ENCODE assay signal across 8 mouse cellular contexts in genomic region chr13:30085005-30085404, GRCm38 (mm10). TPM values are rescaled to one million over a fixed set of nuclear protein-coding genes. Genes with fewer than 3 reads are reported as not detected.
DNase-seq lines count a peak whose midpoint lies in the region; ATAC-seq and TF ChIP-seq lines count a peak whose summit lies in the region.

No protein-coding gene starts in this region.

- DNase-seq in G1E (ENCODE audit: low spot score): peak; percentile 62
- peak; percentile 83 to 89 for DNase-seq in cerebellum, adult 2 months
- peak; percentile 92 for DNase-seq in forebrain, postnatal 0 days
- peak; percentile 94 for DNase-seq in heart, postnatal 4 days
- peak; percentile 73 to 88 for DNase-seq in layer of hippocampus, adult 2 months (ENCODE audit: low spot score in 2 of 2)
- peak; percentile 73 for DNase-seq in lung, adult 2 months
- peak; percentile 59 for DNase-seq in testis, postnatal 14 days (ENCODE audit: low spot score)

- peaks cover 13% of the 10 kb centered on the region for H3K4me1 ChIP-seq in G1E (ENCODE audit: insufficient read depth, low read depth, low read length)
- no peaks in the 10 kb centered on the region; the same call in 1 of the 2 replicates for H3K4me1 ChIP-seq in cerebellum, adult 2 months (ENCODE audit: control insufficient read depth, insufficient read depth, low read length)
- H3K4me1 ChIP-seq in forebrain, postnatal 0 days (ENCODE audit: insufficient read depth): no peaks in the 10 kb centered on the region
- H3K4me1 ChIP-seq in lung, adult 2 months (ENCODE audit: control insufficient read depth, insufficient read depth, low read length): no peaks in the 10 kb centered on the region

- peak overlapping the region; percentile 15; the same call in 1 of the 2 replicates for H3K4me2 ChIP-seq in forebrain, postnatal 0 days (ENCODE audit: low read depth)

- peak; percentile 61 for TF ChIP-seq CTCF in G1E (IDR thresholded peaks at IDR 0.05; ENCODE audit: low read depth, low read length)
- TF ChIP-seq CTCF in cerebellum, adult 2 months (IDR thresholded peaks at IDR 0.05; ENCODE audit: borderline replicate concordance, insufficient read depth, low read depth, low read length): peak; percentile 92
- TF ChIP-seq CTCF in forebrain, postnatal 0 days (IDR thresholded peaks at IDR 0.05; ENCODE audit: low read depth): peak; percentile 89
- TF ChIP-seq CTCF in layer of hippocampus, adult 2 months (conservative IDR thresholded peaks at IDR 0.05): peak; percentile 88
- TF ChIP-seq CTCF in lung, adult 2 months (IDR thresholded peaks at IDR 0.05; ENCODE audit: insufficient read depth, low read length): peak; percentile 93

- H3K27ac ChIP-seq in cerebellum, adult 2 months (ENCODE audit: insufficient read depth, low read length): no peak overlapping the region
- H3K27ac ChIP-seq in forebrain, postnatal 0 days (ENCODE audit: low read depth, low read length): no peak overlapping the region
- peak overlapping the region; percentile 36 for H3K27ac ChIP-seq in layer of hippocampus, adult 2 months

- no peak overlapping the region for H3K4me3 ChIP-seq in G1E (ENCODE audit: low read depth, low read length)
- H3K4me3 ChIP-seq in cerebellum, adult 2 months (replicated peaks; ENCODE audit: insufficient read depth, low read depth, low read length): peak overlapping the region; percentile 0
- H3K4me3 ChIP-seq in forebrain, postnatal 0 days (ENCODE audit: low read depth, low read length): no peak overlapping the region
- H3K4me3 ChIP-seq in layer of hippocampus, adult 2 months: peak overlapping the region; percentile 40
- no peak overlapping the region for H3K4me3 ChIP-seq in lung, adult 2 months (replicated peaks; ENCODE audit: extremely low read depth, low read depth, low read length)

- no peak overlapping the region for H3K9ac ChIP-seq in forebrain, postnatal 0 days

- WGBS in cerebellum, adult 2 months: under 1% methylated on average over 10 of the region's 10 CpGs
- WGBS in forebrain, postnatal 0 days: under 1% methylated on average over 10 of the region's 10 CpGs
- WGBS in lung, adult 2 months: under 1% methylated on average over 10 of the region's 10 CpGs

- H3K27me3 ChIP-seq in G1E (ENCODE audit: insufficient read depth, low read length): peaks cover 9% of the 10 kb centered on the region
- H3K27me3 ChIP-seq in cerebellum, adult 2 months (ENCODE audit: control insufficient read depth, insufficient read depth, low read length): no peaks in the 10 kb centered on the region
- H3K27me3 ChIP-seq in forebrain, postnatal 0 days (ENCODE audit: insufficient read depth, low read length): no peaks in the 10 kb centered on the region

- no peak for TF ChIP-seq POLR2A in cerebellum, adult 2 months (IDR thresholded peaks at IDR 0.05; ENCODE audit: borderline replicate concordance, insufficient read depth, low read length)
- no peak for TF ChIP-seq POLR2A in lung, adult 2 months (IDR thresholded peaks at IDR 0.05; ENCODE audit: borderline replicate concordance, extremely low read depth, low read depth, low read length)

- no peaks in the 10 kb centered on the region for H3K9me3 ChIP-seq in G1E (replicated peaks)
- H3K9me3 ChIP-seq in forebrain, postnatal 0 days (ENCODE audit: low read length): no peaks in the 10 kb centered on the region

- no peaks in the 10 kb centered on the region for H3K36me3 ChIP-seq in G1E (replicated peaks)
- no peaks in the 10 kb centered on the region for H3K36me3 ChIP-seq in forebrain, postnatal 0 days (ENCODE audit: insufficient read depth)

- peak; percentile 91 for ATAC-seq in G1E (ENCODE audit: extremely low read depth, insufficient number of reproducible peaks, low FRiP score, poor library complexity, severe bottlenecking)
- ATAC-seq in forebrain, postnatal 0 days: peak; percentile 97
- ATAC-seq in neutrophil, adult 5-6 weeks (ENCODE audit: extremely low read depth, insufficient number of reproducible peaks, low FRiP score, poor library complexity, severe bottlenecking): peak; percentile 96

RNA-seq across cellular contexts. Expression of gene Mboat1, which starts 51.3 kb away (rescaled TPM):
- total RNA-seq in G1E (2014; fragmentation: Nextera tagmentation) (not detected in 2 replicates), G1E (2017) (0.12 and 0.49 TPM in 2 replicates)
- polyA plus RNA-seq in G1E (2012): not detected in 2 replicates
- polyA plus RNA-seq in cerebellum, adult 2 months (2012; rRNA removed): 5.6 and 7.3 TPM in 2 replicates
- 2.4 and 3.8 TPM in 2 replicates for total RNA-seq in forebrain, postnatal 0 days (2014; rRNA removed)
- 3.4 and 3.5 TPM in 2 replicates for polyA plus RNA-seq in forebrain, postnatal 0 days (2015; fragmentation: Nextera tagmentation; extraction: Ambion mirVana)
- 1 to 10 TPM; 1.6 to 2.2 TPM for total RNA-seq in heart, postnatal 4 days (2021)
- 1 to 10 TPM; 1.5 to 2.2 TPM for total RNA-seq in layer of hippocampus, adult 2 months (2021)
- polyA plus RNA-seq in lung, adult 2 months (2012; rRNA removed): 7.0 and 7.5 TPM in 2 replicates
- 2.5 and 3.5 TPM in 2 replicates for total RNA-seq in neutrophil, adult 5-6 weeks (2017)

Comparison
In these comparisons a context has a peak if more than half of its experiments do, and no peak if none do; other contexts are left out.
1. H3K4me3 ChIP-seq: peak in cerebellum, adult 2 months (single experiment) and layer of hippocampus, adult 2 months (single experiment); none in G1E (single experiment), forebrain, postnatal 0 days (single experiment) and lung, adult 2 months (single experiment).
2. Peak in every context shown above with its lines, with median percentiles within 50 percentile points of each other: ATAC-seq, DNase-seq and CTCF ChIP-seq.